Mouse (Mus musculus): ENCODE data around the gene Azin2. TPM values are rescaled to one million over a fixed set of nuclear protein-coding genes. Genes with fewer than 3 reads are reported as not detected.

Gene Azin2
- total RNA-seq (2015) (0.25 and 0.38 TPM in 2 replicates), total RNA-seq (2017) (0.29 and 1.5 TPM in 2 replicates)

DNA sequence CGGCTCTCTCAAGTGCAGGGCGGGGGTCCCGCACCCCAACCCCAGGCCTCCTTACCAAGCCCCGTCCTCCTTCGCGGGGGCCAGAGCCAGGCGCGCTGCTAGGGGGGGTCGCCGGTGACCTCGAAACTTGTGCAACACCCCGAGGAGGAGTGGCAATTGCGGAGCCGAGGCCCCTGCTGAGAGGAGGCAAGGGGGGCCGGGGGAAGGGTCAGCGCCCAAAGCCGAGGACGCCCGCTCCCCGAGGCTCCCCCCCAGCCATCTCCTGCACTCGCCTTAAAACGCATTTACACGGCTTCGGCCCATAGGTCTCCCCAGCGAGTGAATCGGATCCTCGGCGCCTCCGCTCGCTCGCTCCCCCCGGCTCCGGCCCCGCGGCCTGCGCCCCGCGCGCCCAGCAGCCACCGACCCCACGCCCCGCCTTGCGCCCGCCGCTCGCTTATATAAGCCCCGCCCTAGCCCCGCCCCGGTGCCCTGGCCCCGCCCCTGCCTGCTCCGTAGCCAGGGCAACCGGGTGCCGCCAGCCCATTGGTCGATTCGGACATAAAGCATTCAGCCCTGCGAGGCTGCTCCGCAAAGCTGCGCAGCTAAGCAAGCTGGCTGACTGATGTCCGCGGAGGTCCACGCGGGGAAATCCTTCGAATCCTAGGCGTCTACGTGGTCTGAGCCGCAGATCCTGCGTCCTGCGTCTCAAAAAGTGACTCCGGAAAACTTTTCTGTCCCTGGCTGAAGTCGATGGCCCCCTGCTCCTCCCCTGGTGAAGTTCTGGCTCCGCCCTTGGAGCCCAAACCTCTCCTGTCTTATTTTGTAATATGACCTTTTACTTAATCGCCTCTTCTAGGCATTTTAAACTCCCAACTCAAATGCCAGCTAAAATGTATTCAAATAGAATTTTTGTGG, at the start of gene Azin2:
Gene Azin2, minus strand, starts transcription at position 414 of the 897 bp plus-strand sequence.
- peak; percentile 97 for ATAC-seq (ENCODE audit: poor library complexity, severe bottlenecking)

DNA sequence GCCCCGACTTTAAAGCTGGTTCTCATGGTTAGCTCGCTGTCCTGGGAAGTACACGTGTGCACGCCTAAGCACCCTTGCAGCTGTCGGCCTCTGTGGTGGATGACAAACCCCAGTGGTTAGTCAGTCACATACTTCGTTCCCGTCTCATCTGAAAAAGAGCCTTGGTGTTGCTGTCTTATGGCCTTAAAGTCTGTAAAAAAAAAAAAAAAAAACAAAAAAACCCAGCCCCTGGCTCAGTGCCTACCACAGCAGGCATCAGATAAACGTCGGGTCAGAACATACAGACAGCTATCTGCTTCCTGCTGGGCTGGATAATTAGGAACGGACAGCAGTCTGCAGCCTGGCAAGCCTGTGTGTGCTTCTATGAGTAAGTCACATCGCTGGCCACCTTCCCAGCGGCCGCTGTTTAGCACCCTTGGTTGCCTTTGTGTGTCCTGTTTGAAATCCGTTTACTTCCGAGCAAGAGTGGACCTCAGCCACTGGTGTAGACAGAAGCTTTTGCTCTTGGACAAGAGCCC, 49.4 kb upstream of the Azin2 start:
- ATAC-seq (ENCODE audit: poor library complexity, severe bottlenecking), result peak; percentile 47

DNA sequence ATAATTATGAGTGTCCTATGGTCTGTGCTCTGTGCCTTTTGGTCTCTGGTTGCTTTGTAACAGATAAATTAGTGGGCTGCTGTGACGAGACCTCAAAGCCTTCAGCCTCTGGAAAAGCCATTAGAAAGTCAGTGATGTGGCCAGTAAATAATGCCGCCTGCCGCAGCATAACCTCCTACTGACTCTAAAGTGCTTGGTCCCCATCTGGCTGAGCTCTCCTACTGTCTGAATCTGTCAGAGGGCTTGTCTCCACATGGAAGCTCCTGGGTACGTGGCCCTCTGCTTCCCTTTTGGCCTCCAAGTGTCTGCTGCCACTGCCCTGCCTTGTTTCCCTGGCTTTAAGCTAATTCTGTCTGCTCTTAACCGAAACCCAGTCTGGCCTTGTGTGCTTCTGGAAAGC, 47.3 kb upstream of the Azin2 start:
- no peak for ATAC-seq (ENCODE audit: poor library complexity, severe bottlenecking)

DNA sequence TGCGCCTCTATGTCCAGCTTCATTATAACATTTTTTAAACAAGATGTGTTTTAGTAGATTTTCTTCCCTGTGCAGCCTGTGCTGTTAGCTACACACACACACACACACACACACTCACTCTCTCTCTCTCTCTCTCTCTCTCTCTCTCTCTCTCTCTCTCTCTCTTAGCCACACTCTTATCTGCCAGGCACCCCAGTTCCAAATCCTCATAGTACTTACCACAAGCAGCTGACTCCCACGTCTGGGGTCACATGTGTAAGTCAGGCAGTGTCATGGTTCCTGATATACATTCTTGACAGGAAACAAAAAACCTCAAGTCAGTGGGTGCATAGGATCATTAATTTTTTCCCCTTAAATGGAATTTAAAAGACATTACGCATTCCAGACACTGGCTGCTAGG, 46.4 kb upstream of the Azin2 start:
- ATAC-seq (ENCODE audit: poor library complexity, severe bottlenecking), result no peak

DNA sequence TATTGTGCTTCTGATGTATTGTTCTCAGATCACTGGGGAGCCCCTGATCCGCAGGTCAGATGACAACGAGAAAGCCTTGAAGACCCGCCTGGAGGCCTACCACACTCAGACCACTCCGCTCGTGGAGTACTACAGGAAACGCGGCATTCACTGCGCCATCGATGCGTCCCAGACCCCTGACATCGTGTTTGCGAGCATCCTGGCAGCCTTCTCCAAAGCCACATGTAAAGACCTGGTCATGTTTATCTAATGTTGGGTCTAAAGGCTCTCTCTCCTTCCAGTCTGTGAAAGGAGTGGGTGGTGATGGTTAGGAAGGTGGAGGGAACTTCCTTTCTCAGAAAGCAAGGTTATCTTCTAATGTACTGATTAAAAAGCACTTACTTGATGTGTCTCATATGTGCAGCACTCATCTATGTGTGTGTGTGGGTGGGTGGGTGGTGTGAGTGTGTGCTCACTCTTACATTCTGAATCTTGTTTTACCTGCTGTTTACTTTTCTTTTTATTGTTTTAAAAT, 45.8 kb upstream of the Azin2 start:
- no peak for ATAC-seq (ENCODE audit: poor library complexity, severe bottlenecking)

DNA sequence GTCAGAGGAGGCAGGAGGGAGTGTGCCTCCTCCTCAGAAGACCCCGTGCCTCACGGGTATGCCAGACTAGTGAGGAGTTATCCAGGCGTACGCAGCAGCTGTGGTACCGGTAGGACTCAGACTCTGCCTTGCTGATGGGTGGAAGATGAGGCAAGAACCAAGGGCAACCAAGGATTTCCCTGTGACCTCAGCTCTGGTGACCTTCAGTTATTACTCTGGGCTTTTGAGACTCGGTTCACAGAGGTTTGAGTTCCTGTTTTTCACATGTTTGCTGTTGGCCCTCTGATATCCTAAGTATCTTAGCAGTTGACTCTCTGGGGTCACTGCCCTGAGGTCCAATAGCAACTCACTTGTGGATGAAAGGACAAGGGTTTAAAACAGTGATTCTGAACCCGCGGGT, 41.5 kb upstream of the Azin2 start:
- 0 out of 2 replicates have a peak, but pooled peaks have one; percentile 18 for ATAC-seq (ENCODE audit: poor library complexity, severe bottlenecking)

DNA sequence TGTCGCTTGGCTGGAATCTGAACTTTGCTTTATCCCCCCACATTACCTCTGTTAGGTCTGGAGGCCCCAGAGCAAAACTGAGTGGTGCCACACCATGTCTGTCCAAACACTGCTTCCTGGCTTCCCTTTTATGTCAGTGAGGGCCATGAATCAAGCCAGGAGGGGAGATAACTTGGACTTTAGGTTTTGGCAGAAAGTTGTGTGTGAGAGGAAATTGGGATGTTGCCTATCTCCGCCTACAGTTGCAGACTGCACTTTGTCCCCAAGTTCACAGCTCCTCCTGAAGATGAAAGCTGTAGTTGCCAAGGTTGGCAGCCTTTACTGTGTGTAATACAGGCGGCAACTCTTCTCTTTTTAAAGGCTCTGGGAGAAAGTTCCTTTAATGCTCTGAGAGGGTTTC, 38.5 kb upstream of the Azin2 start:
- ATAC-seq (ENCODE audit: poor library complexity, severe bottlenecking), result no peak

DNA sequence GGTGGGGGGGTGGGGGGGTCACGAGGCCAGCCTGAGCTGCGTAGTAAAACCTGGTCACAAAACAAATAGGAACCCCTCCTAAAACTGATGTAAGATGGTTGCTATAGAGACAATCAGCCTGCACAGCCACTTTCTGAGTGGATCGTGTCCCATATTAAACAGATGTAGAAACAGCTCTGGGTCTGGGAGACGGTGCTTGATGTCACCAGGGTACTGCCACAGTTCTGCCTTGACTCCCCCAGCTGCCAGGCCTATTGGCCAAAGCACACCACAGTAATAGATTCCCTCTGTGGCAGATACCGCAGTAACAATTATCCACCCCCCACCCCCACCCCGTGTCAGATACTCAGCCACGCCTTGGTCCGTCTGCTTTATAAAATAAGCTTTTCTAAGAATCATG, 36.2 kb upstream of the Azin2 start:
- ATAC-seq (ENCODE audit: poor library complexity, severe bottlenecking), result no peak

DNA sequence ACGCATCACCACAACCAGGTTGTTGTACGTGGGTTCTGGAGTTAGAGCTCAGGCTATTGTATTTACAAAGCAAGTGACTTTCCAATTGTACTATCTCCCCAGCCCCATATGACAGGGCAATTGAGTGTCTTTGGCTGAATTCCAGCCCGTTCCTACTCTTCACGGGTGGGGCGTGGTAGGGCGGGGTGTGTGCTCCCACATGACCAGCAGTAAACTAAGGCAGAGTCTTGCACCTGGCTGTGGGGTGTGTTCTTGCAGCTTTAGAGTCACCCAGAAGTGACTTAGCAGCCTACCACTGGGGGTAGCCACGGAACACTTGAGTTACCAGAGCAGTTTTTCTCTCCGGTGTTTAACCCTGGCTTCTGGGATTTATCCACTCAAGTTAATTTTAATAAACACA, 35.0 kb upstream of the Azin2 start:
- no peak for ATAC-seq (ENCODE audit: poor library complexity, severe bottlenecking)

DNA sequence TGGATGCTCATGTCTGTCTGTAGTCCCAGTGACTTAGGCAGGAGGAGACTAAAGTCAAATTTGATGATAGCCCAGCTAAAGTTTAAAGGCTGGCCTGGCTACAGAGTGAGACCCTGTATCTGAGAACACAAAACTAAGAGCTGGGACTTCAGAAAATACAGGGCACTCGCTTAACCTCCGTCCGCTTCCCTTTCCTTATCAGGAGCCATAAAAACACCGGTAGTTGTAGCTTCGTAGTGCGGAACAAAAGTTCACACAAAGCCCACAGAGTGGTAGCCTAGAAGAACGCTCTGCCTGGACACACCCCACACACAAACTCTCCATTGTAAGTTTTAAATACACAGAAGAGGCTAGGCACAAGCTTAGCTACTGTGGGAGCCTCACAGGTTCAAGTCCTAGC, 33.0 kb upstream of the Azin2 start:
- ATAC-seq (ENCODE audit: poor library complexity, severe bottlenecking), result no peak

DNA sequence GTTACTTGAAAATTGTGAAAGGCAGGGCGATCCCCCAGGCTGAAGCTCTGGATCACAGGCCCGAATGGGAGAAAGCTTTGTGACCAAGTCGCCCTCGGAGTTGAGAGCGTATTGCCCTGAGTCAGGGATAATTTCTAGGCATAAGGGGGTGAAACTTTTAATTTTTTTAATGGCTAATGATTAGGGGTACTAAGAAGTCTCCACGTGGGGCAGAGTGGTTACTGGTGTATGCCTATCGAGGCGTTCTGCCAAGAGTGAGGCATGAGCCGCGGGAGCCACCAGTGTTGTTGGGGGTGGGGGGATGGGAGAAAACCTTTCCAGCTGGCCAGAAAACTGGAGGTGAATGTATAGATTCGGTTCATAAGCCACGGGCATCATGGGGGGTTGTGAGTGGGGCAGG, 31.4 kb upstream of the Azin2 start:
- ATAC-seq (ENCODE audit: poor library complexity, severe bottlenecking), result no peak

DNA sequence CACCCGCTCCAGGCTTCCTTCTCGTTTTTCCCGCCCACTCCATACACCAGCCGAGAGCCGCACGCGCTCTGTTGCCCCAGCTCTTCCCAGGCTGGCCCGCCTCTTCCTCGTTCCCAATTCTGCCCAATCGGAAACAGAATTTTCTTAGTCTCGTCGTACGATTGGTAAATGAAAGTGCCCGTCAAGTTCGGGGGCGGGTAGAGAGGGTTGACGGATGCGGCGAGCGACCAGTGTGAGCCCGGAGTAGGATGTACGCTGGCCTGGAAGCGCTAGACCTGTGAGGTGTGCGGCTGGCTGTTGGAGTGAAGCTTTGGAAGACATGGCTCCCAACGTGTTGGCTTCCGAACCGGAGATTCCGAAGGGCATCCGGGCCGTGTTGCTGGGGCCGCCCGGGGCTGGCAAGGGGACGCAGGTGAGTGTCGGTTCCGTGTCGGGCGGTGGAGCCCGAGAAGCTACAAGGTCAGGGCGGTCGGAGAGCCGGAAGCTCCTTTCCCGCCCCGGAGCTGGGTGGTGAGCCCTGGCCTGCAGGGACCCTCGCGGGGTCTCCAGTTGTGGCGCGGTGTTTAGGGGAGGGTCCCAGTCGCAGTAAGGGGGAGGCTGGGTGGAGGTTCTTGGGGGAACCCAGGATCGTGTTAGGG, 30.9 kb upstream of the Azin2 start:
- ATAC-seq (ENCODE audit: poor library complexity, severe bottlenecking), result peak; percentile 94

DNA sequence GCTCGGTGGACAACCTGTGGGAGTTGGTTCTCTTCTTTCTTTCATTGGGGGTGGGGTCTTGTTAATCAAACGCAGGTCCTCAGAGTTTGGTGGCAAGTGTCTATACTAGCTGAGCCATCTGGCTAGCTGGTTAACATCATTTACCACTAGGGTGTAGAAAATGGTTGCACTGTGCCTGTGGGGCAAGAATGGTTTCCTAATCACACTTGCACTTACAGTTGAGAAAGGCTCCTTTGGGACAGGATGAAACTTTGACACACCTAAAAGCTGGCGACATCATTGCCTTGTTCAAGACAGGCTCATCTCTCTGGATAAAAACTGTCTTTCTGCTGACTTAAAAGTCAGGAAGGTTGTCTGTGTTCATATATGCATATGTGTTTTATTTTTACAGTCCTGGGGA, 29.9 kb upstream of the Azin2 start:
- peak; percentile 41 for ATAC-seq (ENCODE audit: poor library complexity, severe bottlenecking)

DNA sequence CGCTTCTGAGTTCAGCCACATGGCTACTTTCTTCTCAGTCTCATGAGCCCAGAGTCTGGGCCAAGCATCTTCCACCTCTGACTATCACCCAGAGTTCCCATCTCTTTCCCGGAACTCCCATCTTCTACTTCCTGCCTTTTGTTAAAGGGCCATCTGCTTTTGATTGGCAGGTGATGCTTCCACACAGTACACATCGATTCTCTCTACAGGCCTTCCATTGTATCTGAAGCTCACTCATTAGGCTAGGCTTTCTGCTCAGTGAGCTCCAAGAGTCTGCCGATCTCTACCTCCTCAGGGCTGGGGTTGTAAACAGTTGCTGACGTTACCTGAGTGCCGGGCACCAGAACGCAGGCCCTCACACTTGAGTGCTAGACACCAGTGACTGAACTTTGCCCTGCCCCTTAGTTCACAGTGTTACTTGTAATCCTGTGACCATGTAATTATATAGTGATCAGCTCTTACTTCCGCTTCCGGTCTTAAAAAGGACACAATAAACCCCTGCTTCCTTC, 29.3 kb upstream of the Azin2 start, which contains the start of gene Ak2:
Gene Ak2, plus strand, starts transcription at position 459 of the 509 bp plus-strand sequence.
- ATAC-seq (ENCODE audit: poor library complexity, severe bottlenecking), result no peak

DNA sequence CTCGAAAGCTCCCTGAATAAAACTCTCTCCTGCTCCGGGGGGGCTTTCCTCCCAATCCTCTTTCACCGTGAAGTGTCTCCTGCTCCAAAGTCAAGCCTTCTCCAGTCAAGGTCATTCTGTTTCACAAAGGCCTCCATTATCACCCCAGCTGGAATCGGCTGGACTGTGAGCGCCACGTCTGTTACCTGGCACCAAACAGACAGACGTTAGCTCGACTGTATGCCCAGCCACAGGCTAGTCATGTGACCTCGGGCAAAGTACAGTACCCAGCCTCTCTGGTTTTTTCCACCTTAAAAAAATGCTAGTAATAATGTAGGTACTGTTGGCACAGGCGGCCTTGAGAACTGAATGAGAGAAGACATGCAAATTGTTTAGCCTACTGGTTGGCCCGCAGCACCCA, 27.4 kb upstream of the Azin2 start:
- no peak for ATAC-seq (ENCODE audit: poor library complexity, severe bottlenecking)

DNA sequence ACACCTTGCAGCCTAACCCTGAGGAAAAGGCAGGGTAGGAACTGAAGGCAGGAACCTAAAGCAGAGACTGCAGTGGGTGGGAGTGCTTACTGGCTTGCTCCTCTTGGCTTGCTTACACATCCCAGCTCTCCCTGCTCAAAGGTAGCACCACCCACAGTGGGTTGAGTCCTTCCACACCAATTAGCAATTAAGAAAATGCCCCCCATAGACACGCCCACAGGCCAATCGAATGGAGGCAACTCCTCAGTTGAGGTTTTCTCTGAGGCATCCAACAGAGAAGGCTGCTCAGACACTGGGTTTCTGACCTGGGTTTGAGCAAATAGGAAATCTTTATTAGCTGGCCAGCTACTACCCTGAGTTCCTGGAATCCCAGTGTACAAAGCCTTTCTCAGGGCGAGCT, 26.7 kb upstream of the Azin2 start:
- ATAC-seq (ENCODE audit: poor library complexity, severe bottlenecking), result no peak

DNA sequence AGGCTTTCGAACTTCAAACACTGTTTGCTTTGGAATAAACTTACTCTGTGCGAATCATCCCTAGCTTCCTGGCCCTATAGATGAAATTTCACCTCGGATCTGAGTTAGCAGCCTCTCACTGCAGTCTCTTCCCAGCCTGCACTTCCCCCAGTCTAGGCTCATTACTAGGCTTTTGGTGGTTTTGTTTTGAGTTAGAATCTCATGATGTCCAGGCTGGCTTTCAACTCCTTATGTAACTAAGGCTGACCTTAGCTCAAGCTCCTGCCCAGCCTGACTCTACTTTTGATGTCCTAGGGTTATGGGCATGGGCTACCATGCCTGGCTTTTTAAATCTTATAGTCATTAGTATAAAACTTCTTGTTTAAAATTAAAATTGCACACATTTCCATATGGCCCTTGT, 22.4 kb upstream of the Azin2 start:
- no peak for ATAC-seq (ENCODE audit: poor library complexity, severe bottlenecking)

DNA sequence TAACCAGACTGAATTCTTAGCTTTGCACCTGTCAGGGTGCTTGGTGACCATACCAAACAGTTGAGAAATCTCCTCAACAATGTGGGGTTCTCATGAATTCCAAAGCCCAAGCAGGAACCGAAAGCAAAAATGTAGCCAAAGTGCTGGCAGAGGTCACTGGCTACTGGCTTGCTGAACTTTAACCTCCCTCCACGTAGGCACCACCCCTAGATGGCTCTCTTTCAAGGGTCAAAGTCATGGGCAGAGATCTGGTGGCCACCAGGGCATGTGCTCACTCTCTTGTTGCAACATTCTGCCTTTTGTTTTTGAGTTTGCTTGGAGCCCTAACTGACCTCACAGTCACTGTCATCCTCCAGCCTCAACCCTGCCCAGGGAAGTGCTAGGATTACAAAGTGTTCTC, 21.4 kb upstream of the Azin2 start:
- ATAC-seq (ENCODE audit: poor library complexity, severe bottlenecking), result peak; percentile 72

DNA sequence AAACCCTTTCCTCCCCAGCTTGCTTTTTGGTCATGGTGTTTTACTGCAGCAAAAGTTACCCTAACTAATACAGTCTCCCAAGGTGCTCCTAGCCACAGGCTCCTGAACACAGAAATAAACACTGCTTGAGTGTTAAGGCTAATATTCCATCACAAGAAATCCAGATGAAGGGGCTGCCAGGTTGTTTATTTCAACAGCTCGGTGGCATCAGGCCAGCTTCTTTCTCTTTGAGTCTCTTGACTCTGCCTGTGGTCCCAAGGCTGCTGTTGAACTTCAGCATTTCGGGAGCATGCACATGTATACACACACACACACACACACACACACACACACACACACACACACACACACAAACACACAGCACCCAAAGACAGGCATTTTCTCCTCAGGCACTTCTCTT, 20.9 kb upstream of the Azin2 start:
- no peak for ATAC-seq (ENCODE audit: poor library complexity, severe bottlenecking)

DNA sequence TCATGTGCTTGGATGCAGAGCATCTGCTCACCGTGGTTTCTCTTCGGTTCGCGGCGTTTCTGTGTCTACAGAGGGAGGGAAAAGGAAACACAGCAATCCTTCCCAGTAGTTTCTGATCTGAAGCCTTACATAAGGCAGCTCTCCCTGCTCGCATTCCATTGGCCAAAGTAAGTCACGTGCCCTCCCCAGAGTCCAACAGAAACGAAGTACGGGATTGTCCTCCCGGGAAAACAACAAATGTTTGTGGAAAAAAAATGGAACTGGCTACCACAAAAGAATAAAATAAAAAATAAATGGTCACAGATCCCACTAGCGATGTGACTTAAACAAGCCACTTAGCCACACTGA, 19.6 kb upstream of the Azin2 start:
- no peak for ATAC-seq (ENCODE audit: poor library complexity, severe bottlenecking)
